Mouse (Mus musculus): ENCODE data around the gene Usp48.

DNA sequence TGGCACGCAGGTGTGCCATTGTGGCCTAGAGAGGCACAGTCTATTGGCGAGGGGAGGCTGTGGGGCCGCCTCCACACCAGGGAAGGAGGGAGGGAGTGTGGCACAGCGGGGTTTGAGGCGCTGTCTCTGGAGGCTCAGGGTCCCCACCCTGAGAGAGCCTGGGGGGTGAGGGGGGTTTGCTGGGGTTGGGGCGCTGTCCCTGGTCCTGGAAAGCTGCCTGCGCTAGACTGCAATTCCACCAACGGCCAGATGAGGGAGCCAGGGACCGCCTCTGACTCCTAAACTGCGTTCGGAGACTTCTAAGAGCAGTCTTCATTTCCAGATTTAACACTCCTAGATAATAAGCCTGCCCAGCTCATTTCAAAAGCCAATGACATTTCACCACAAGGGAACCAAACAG, 82.5 kb downstream of the Usp48 start:
- TF ChIP-seq CTCF (IDR thresholded peaks at IDR 0.05 in 2 of 3, conservative IDR thresholded peaks at IDR 0.05 in 1 of 3; ENCODE audit: control insufficient read depth in 1 of 3, insufficient read depth in 1 of 3, low read depth in 2 of 3, low read length in 3 of 3, poor library complexity in 1 of 3, severe bottlenecking in 1 of 3) (peak; percentile 81 to 90 (median 86)), USF1 (IDR thresholded peaks at IDR 0.05; ENCODE audit: low read depth, low read length) (no peak), EP300 (IDR thresholded peaks at IDR 0.05; ENCODE audit: low read depth in 1 of 2, low read length in 2 of 2) (no peak), KAT2A (conservative IDR thresholded peaks at IDR 0.05; ENCODE audit: low read depth, low read length) (no peak), BHLHE40 (IDR thresholded peaks at IDR 0.05; ENCODE audit: borderline replicate concordance, low read depth, low read length) (peak; percentile 39; the same call in 1 of the 2 replicates), MAX (IDR thresholded peaks at IDR 0.05; ENCODE audit: low read length) (no peak), ETS1 (IDR thresholded peaks at IDR 0.05; ENCODE audit: low read depth, low read length) (no peak), ZC3H11A (IDR thresholded peaks at IDR 0.05; ENCODE audit: low read depth, low read length) (peak; percentile 87), HCFC1 (IDR thresholded peaks at IDR 0.05; ENCODE audit: low read depth, low read length) (0 out of 2 replicates have a peak, but pooled peaks have one; percentile 18)

Measured in MEL (cell line).